Mouse (Mus musculus): ENCODE measurements around the gene Prep. TPM values are rescaled to one million over a fixed set of nuclear protein-coding genes. Genes with fewer than 3 reads are reported as not detected.

Gene Prep
- 1 to 10 TPM; 2.5 to 3.4 TPM for polyA plus RNA-seq (2017; shearing (Covaris generic))

DNA sequence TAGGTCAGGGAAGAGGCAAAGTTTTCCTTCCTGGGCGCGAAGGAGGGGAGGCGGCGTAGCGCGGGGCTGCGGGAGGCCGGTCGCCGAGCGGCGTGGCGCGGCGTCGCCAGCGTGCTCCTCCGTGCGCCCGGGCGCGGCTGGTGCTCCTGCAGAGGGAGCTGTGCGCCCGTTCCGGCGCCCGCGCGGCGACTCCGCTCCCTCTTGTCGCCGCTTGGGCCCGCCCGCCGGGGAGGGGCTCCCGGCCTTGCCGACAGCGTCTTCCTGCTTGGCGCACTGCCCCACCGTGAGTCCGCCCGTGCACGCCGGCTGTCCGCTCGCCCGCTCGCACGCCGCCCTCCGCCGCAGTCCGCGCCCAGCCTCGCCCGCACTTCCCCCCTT, at the start of gene Prep:
Gene Prep, plus strand, starts transcription at position 273 of the 378 bp plus-strand sequence.
- peak; percentile 91 for ATAC-seq

DNA sequence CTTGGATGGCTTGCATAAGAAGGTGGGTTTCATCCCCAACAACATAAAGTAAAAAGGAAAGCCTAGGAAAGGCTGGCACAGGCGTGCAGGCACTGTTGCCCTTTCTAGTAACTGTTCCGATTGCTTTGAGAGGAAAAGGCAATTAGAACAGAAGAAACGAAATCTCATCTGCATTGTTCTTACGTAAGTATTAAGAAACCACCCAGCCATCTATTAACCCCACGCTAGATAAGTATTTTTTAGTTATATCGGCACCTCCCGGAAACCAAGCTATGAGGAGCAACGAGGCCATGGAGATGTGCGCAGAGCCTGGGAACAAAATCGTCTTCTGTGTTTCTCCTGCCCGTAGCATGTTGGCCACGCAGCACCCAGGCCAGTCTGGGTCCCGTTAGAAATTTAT, 49.7 kb upstream of the Prep start:
- ATAC-seq: no peak

DNA sequence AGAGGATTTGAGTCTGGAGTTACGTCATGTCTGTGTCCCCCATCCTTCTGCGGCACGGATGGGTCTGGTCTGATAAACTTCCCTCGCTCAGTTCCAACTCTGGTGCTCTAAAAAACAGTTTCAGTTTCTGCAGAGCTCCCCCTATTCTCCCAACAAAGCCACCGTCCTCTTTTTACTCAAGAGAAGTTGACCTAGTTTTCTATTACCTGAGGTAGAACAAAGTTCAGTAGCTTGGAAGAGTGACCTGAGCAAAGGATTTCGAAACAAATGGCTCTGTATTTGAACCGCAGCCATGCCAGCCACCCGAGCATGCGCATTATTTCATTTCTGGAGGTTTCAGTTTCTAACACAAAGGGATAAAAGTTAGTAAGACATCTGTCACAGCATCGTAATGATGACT, 49.2 kb upstream of the Prep start:
- no peak for ATAC-seq

DNA sequence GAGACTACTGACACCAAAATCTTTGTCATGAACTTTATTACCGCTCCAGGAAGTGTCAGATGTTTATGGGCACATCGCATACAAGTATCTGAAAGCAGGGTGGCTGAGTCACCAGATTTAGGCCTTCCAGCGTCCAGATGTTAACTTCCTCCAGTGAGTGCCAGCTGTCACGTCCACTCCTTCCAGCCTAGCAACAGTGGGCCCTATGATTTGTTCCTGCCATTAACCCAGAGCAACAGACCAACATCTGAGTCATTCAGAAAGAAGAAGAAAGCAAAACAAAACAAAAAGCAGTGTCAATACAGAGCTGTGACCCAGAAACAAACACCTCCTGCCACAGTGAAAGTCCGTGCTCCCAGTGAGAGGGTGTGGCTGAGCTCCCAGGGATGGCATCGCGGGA, 47.6 kb upstream of the Prep start:
- peak; percentile 73 for ATAC-seq

DNA sequence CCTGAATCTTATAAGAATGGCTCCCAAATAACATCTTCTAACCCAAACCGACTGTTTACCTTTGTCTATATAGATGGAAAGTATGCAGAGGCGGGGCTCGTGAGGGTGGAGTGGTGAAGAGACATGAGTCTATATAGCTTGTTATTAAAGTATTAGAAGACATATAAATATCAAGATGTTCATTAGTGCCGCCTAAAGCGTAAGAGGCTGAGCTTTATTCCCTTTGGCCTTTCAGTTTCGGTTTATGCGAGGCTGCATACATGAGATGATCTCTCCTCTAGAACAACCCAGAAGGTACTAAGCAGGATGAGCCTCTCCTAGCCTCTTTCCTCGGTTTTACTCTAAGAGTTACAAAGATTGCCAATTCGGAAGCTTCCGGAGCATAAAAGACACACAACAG, 47.2 kb upstream of the Prep start:
- ATAC-seq: peak; percentile 78

DNA sequence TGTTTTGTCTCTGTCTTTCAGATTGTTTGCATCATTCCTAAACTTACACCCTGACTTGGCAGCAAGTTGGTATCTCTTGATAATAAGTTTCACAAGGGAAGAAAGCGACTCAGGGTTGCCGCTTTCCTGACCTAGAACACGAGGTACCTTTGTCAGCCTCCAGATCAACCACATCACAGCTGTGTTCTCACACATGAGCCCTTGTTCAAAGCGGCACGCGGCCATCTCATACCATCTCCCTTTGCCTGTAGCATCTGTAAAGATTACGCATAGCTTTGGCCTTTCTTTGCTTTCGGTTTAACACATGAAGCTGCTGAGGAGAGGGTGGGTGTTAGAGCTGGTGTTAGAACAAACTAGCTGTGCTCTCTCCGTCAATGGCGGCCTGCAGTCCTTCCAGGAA, 46.7 kb upstream of the Prep start:
- peak; percentile 67 for ATAC-seq

DNA sequence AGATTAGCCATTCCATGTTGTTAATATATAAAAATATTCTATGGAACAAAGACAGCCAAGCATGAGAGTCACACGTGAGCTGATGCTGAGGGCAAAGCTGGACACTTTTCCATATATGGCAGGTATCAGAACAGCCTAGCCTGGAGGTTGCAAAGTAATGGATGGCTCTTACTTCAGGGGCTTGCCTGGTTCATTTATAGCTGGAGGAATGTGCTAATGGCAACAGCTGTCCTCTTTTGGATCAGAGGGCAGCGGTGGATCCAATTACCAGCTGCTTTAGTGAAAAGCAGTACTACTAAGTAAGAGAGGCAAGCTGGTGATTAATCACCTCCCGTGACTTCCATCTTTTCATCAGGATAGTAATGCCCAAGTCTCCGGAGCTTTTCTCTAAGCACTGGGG, 41.8 kb upstream of the Prep start:
- ATAC-seq: no peak

DNA sequence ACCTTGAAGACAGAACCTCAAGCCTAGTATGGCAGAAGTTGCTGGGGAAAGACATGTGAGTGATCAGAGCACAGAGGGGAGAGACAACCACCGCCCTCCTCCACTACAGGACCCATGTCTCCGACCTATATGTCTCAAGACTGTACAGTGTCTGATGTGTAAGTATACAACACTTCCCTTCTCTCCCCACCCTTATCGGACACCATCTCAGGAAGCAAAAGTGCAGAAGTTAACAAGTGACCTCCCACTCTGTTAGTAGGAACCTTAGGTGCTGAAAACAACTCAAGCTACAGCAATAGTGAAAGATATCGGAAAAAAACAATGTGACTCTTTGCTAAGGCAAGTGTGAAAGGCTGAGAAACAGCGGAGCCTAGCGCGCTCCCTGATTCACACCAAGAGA, 40.1 kb upstream of the Prep start:
- ATAC-seq: no peak

DNA sequence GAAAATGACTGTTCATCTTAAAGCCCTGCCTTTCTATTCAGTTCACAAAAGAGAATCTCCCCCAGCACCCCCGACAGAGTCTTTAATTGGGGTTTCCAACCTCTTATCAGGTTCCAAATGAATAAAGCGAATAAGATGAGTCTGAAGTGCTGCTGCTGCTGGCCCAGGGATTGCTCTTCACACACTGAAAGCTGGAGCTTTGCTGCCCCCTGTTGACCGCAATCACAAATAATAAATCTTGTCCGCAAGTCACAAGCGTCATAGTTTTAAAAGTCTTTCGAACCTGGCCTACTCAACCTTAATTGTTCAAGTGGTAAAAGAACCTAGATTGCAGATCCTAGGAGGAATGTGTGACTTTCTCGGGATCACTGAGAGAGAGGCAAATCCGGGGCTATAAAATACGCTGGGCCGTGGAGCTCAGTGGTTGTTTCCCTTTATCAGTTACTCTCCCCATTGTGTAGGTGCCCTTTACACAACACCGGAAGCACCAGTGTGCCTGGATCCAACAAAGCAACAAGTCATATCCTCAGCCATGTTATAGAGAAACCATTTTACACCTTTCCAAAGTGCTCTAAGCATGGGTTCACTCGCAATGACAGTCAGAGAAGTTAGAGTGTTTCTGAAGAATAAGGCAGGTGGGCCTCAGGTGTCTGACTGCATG, 21.6 kb upstream of the Prep start:
- ATAC-seq: peak; percentile 92

DNA sequence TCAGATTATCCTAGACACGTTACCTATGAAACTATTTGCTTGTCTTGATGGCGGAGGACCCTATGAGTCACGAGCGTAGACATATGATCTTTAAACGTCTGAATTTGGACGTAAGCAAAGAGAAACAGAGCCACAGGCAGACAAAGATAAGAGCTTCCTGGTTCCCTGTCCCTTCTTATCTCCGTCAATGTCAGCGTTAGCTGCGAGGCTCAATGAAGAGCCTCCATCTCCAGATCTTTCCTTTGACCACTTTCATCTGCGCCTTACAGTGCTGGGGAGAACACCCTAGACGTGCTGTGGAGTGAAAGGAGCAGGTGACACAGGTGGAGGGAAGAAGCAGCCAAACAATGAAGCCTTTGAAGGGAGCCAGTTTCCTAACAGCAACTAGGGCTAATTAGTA, 18.8 kb upstream of the Prep start:
- ATAC-seq: no peak

DNA sequence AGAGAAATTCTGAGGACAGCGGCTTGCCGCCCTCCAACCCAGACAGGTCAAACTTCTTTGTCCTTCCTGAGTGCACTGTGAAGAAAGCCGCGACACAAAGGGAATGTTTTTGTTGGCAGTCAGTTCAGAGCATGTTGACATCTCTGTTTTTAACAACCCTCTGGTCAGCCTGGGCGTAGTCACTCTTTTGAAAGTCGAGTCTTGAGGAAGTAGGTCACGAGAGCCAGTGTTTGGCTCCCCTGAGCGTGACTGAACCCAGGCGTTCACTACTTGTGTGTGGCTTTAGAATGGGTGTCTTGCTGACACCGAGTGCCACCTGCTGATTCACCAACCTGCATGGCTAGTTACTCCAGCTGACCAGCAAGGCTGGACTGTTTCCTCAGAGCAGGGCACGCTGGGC, 18.4 kb upstream of the Prep start:
- no peak for ATAC-seq

DNA sequence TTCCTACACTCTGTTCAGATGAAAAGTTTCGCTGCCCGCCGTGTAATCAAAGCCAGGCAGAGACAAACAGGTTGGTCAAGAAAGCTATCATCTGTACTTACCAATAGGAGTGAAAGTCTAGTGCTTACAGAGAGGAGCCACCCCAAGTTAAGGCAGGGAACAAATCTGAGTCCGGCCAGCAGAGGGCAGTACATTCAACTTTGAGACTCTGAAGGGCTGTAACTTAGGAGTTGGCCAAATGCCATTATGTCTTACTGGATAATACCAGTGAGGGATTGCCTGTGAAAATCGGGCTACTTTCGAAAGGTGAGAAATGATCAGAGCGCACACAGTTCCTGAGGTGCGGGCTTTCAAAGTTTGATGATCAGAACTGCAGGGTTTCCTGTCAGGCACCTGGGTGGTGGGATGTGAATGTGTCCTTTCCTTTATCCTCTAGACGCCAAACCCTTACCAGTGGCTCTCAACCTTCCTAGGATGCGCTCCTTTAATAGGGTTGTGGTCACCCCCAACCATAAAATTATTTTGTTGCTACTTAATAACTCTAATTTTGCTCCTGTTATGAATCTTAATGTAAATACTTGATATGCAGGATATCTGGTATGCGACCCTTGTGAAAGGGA, 15.8 kb upstream of the Prep start:
- ATAC-seq: peak; percentile 84

DNA sequence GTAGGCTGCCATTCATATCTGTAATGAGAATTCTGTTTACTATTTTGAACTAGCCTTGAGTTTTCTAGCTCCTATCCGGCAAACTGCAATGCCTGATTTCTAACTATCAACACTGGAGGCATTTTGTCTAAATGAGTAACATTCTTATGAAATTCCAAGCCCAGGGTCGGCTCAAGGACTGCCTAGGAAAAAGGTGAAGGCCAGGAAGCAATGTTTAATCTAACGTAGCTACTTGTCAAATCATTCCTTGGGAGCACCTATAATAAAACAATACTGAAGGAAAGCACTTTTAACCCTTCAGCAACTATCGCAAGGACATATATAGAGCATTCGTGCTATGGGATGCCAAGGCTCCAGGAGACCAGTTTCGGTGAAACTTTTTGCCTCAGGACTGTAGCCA, 8.6 kb upstream of the Prep start:
- ATAC-seq: no peak

DNA sequence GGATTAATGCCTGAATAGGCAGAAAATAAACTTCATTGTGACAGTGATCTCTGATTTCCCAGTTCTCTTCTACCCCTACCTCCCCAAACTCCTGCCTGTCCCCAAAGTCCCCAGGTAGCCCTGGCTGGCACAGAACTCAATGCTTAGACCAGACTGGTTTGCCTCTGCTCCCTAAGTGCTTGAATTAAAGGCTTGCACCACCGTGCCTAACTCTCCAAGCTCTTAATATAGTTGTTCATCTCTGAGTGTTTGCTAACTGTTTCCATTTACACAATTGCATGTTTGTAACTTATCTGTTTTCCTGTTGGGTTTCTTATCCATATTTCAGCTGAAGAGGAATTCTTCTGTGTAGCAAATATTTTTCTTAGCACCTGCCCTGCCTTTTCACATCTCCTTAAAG, 6.2 kb upstream of the Prep start:
- ATAC-seq: no peak

DNA sequence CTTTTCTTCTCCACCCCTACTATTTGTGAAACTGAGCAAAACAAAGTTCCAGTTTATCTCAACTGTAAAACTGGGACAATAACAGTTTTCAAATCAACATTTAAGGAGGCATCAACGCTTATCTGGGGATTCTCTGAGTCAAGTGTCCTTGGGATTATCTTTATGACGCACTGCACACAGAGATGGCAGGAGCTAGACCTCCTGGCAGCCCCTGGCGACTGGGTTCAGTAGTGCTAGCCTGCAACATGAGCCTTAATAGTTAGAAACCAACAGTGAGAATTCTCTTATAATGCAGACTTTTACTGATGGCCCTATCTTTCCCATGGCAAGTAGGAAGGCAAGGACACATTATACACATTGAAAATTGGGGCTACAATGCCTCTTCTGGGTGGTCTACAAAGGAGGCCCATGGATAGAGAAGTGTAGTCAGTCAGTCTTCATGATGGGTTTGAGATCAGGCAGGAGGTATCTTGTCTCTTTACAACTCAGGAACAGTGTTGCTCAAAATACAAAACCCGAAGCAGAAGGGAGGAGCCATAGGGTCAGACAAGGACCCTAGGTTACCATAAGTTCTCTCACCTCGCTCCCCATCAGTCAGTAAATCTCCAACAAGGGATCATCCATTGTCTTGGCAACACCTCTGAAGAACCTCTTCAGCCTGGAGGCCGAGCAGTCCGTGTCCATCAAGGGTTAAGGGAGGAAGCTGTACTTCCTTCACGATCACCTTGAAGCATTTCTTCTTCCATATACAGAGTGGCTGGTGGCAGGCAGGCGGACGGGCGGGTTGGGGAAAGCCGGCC, 672 bp upstream of the Prep start:
- peak; percentile 30 for ATAC-seq

DNA sequence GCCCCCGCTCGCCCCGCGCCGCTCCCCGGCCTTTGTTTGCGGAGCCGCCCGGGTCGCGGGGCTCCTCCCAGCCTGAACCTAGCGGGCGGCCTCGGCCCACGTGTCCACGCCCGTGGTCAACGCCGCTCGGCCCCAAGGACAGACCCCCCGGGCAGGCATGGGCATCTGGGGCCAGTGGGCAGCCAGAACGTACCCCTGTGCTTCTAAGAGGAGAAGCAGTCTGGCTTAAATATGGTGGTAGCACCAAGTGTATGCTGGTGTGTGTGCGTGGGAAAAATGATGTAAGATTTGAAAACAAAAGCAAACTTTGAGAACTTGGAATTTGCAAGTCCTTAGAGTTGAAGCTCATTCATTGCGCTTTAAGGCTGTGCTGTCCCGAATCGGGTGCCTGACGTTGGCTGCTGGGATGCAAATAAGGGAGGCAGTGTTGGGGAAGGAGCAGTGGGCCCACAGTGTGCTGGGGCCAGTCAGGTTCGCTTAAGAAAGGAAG, 478 bp downstream of the Prep start:
- ATAC-seq: peak; percentile 25

DNA sequence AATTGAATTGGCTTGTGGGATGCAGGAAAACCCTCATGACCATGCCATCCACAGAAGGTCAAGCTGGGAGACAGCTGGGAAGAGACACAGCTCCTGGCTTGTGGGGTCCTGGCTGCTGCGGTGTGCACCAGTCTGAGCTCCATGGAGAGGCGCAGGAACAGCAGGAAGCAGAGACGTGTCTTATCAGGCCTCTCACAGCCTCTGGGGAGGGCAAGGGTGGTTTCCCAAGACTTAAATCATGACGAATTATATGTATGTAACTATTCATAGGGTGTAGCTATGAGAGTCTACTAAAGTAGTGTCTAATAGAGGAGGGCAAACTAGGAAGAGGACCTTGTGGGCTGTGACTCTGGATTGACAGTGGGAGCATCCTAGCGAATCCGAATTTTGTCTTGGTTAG, 2.6 kb downstream of the Prep start:
- ATAC-seq: no peak

DNA sequence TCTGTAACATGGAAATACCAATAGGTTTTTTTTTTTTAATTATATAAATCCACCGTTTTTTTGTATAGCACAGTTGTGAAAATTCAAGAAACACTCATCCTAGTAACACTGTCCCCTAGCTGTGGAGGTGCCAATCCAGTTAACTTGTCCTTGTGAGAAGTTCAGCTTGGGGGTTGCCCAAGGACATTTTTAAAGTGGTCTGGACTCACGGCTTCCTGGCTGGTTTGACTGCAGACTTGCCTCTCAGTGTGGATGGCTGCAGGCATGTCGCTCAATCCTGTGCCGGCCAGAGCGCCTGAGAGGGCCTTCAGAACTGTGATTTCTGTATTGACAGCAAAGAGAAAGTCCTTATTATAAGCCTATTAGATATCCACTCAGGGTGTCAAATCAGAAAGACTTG, 3.4 kb downstream of the Prep start:
- no peak for ATAC-seq

DNA sequence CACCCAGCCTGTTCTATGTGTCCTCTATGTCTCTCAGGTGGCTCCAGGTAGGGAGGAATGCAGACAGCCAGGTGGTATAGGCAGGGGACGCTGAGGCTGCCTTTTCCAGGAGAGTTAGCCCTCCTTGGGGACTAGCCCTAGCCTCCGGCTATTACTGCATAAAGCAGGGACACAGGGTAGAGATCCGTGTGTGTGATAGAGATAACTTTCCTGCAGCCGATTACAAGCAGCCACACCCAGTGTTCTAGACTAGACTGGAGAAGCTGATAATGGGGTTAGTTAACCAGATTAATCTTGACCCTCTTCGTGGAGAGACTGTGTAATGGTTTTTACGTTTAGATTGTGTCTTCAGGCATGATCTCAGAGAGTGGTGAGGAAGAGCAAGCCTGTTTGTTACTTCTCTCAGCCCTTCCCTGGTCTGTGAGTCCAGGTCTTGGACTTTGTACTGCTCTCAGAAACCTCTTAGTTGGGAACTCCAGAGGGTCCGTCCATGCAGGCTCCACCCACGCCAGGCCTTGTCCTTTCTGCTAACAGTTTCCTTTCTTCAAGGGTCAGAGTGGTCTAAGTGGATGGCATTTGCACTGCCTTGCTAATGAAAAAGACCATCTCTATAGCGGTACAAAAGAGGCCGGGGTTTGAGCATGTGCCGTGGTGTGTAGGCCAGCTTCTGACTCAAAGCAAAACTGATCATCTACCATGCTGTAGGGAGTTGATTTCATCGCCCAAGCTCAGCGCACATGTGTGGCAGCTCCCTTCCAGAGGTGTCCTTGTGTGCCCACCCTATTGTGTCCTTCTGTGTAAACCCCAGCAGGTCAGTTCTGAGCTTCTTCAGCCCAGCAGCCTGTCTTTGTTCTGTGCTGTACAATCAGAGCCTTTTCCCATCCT, 4.2 kb downstream of the Prep start:
- no peak for ATAC-seq

DNA sequence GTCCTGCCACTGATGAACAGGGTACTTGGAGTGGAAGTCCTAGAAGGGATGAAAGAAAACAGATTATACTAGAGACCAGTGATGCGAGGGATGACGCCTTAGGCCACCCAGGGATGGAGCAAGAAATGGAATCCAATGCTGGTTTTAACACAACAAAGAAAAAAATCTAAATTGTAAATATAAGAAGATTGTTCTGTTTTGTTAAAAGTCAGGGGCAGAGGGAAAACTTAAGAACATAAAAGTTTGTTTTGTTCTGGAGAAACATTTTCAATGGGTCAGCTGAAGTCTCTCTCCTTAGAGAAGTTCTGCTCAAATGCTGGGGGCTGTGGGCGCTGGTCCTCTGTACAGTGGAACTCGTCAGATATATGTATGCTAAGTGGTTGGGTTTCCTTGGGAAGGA, 5.3 kb downstream of the Prep start:
- ATAC-seq: no peak

DNA sequence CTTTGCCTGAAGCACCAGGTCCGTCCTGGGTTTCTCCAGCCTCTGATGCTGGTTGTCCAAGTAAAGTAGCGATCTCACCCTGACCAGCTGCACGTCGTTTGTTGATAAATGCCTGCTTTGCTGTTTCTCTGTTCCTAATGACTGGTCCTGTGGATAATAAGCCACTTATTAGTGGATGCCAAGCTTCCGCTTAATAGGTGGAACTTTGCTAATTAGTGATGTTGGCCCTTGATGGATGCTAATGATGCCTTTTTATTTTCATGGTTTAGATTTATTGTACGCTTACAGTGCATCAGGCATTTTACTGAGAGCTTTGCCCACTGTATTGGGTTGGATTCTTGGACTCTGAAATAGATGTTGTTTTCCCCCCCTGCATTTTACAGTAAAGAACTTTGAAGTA, 7.5 kb downstream of the Prep start:
- ATAC-seq: no peak

DNA sequence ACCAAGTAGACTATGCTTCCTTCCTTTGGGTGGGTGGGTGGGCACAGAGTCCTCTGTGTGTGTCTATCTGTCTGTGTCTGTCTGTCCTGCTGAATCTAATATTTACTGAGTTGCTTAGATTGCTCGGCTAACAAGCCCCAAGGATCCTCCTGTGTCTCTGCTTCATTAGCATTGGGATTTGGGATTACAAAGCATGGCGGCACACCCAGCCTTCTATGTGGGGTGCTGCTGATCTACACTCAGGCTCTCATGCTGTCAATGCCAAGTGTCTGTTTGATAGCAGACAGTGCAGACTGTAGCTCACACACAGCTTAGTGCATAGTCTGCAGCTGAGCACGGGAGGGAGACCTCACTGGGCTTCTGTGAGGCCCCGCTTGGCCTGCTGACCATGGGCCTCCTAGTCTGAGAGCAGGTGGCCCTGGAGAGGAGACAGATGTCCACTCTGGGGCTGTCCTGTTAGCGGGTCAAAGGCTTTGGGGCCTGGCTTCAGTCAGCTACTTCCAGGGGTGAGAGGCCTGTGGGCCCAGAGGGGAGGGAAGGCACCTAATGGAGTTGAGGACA, 8.6 kb downstream of the Prep start:
- ATAC-seq: no peak

DNA sequence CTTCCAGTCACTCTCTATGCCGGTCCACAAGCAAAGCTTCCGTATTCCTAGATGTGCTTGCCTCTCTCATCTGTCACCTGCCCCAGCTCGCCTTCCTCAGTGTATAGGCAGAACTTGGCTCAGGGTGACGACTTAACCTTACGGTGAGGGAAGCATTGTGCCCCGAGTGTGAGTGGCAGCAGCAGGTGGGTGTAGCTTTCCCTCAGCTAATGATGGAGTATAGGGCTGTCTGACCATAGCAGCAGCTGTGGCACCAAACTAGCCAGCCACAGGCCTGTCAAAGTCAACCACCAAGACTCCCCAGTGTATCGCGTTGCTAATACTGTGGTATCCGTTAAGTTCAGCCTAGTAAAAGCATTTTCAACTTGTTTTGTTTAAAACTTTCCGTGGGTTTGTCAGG, 9.6 kb downstream of the Prep start:
- ATAC-seq: no peak
